Mouse (Mus musculus) frontal cortex, postnatal 14 days (tissue): ENCODE data around the gene 4933402N22Rik.
"Not testable (repeated sequence)": the region's sequence is repeated elsewhere in the genome, so short reads cannot be mapped to it uniquely, and the experiment has no call there.

Experiments
- DNase-seq, 2 experiments: peaks; one replicate each; pipeline ENCODE4 v3.0.0; 2022; ENCODE audit warnings: low spot score in 2 of 2

Gene 4933402N22Rik

GRCm38 (mm10) chr5:11917743-11918142, at the start of gene 4933402N22Rik:
TSS of gene 4933402N22Rik (plus strand) at chr5:11918043.
- DNase-seq, result not testable (repeated sequence)

DNA sequence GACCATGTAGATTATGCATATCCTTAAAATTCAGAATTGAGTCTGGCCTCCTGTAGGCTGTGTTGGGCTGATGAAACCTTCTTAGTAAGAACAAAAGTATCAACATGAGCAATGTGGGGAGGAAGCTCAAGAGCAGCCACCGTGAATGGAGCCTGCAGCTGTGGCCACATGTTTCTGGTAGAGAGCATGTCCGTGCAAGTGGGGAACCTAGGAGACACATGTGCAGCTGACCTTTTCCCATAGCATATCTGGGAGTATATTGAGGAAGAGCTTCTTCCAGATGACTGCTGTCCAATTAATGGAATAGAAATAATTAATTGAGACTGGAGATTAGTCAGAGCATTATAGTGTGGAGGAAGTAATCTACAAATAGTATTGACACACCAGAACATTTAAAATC, 5.9 kb downstream of the 4933402N22Rik start:
- not testable (repeated sequence) for DNase-seq
